In the genomic region with DNA sequence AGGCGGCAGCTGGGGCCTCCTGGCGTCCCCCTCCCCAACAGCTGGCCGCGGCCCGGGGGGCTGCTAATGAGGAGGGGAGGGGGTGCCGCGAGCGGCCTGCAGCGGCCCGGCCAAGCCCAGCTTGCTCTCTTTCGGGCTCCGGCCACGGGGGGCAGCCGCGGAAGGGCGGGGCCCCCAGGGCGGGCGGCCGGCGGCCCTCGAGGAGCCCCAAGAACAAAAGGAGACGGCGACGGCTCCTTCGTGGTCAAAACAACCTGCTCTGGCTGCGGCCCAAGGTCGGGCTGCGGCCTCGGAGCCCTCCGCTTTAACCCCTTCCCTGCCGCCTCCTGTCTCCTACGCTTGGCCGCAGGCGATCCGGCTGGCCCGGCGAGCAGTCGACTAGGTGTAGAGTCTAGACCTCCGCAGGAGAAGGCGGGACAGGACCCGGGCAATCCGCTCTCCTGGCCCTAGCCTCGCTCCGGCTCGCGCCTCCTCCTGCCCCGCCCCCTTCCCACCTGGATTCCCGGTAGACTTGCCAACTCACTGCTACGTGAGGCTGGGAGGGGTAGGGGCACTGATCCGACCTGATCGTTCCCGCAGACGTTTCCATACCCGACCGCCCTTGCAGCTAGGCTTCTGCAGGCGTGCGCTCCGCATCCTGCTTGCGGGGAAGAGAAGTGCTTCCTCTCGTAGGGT, we compare ENCODE assay signal across 8 mouse cellular contexts. TPM values are rescaled to one million over a fixed set of nuclear protein-coding genes. Genes with fewer than 3 reads are reported as not detected.
DNase-seq lines count a peak whose midpoint lies in the region; ATAC-seq and TF ChIP-seq lines count a peak whose summit lies in the region.

No protein-coding gene starts in this region.

- peaks cover 36% of the 10 kb centered on the region for H3K4me1 ChIP-seq in embryonic facial prominence, embryonic 15.5 days
- peaks cover 25% of the 10 kb centered on the region for H3K4me1 ChIP-seq in heart, postnatal 0 days (ENCODE audit: control insufficient read depth, insufficient read depth)
- H3K4me1 ChIP-seq in liver, embryonic 15.5 days (replicated peaks) = peaks cover 24% of the 10 kb centered on the region
- peaks cover 20% of the 10 kb centered on the region; the same call in 1 of the 2 replicates for H3K4me1 ChIP-seq in neural tube, embryonic 14.5 days (ENCODE audit: control insufficient read depth, insufficient read depth, low read length)

- peaks cover 76% of the 10 kb centered on the region for H3K27me3 ChIP-seq in embryonic facial prominence, embryonic 15.5 days
- H3K27me3 ChIP-seq in heart, postnatal 0 days (ENCODE audit: control insufficient read depth, insufficient read depth, low read length) = peaks cover 53% of the 10 kb centered on the region
- H3K27me3 ChIP-seq in liver, embryonic 15.5 days = peaks cover 77% of the 10 kb centered on the region
- H3K27me3 ChIP-seq in neural tube, embryonic 14.5 days (ENCODE audit: control insufficient read depth, insufficient read depth, low read length) = peaks cover 31% of the 10 kb centered on the region

- peak overlapping the region; percentile 52 for H3K27ac ChIP-seq in embryonic facial prominence, embryonic 15.5 days (replicated peaks)
- H3K27ac ChIP-seq in heart, postnatal 0 days (ENCODE audit: low read depth) = peak overlapping the region; percentile 56
- no peak overlapping the region for H3K27ac ChIP-seq in liver, embryonic 15.5 days (replicated peaks)
- peak overlapping the region; percentile 75 for H3K27ac ChIP-seq in neural tube, embryonic 14.5 days (ENCODE audit: low read depth, low read length)

- peak; percentile 60 for DNase-seq in 3134 (ENCODE audit: extremely low read depth, insufficient read length, low spot score)
- peak; percentile 57 for DNase-seq in adrenal gland, postnatal 25 days
- DNase-seq in heart, postnatal 0 days (ENCODE audit: low spot score) = no peak
- peak; percentile 94 to 97 for DNase-seq in kidney, postnatal 25 days
- peak; percentile 30 to 34 for DNase-seq in urinary bladder, postnatal 36 days (ENCODE audit: low spot score in 2 of 2)

- ATAC-seq in embryonic facial prominence, embryonic 15.5 days (ENCODE audit: insufficient number of reproducible peaks, low FRiP score, low TSS enrichment, low read depth) = peak; percentile 52
- peak; percentile 13; the same call in 1 of the 2 replicates for ATAC-seq in heart, postnatal 0 days (ENCODE audit: insufficient read depth, low read depth)
- ATAC-seq in liver, embryonic 15.5 days (ENCODE audit: insufficient read depth) = peak; percentile 29; the same call in 1 of the 2 replicates
- peak; percentile 72 for ATAC-seq in neural tube, embryonic 14.5 days (ENCODE audit: low read depth)

- H3K9me3 ChIP-seq in embryonic facial prominence, embryonic 15.5 days (replicated peaks) = no peaks in the 10 kb centered on the region
- no peaks in the 10 kb centered on the region for H3K9me3 ChIP-seq in heart, postnatal 0 days (replicated peaks; ENCODE audit: control insufficient read depth, low read length)
- no peaks in the 10 kb centered on the region for H3K9me3 ChIP-seq in liver, embryonic 15.5 days (replicated peaks)
- no peaks in the 10 kb centered on the region for H3K9me3 ChIP-seq in neural tube, embryonic 14.5 days (ENCODE audit: control insufficient read depth, low read length)

- TF ChIP-seq CTCF in heart, postnatal 0 days (IDR thresholded peaks at IDR 0.05; ENCODE audit: low read depth) = no peak

- WGBS in embryonic facial prominence, embryonic 15.5 days = 0% methylated on average over 60 of the region's 60 CpGs
- WGBS in heart, postnatal 0 days = under 1% methylated on average over 49 of the region's 60 CpGs
- 1% methylated on average over 60 of the region's 60 CpGs for WGBS in liver, embryonic 15.5 days (ENCODE audit: insufficient replicate concordance)
- WGBS in neural tube, embryonic 14.5 days = 1% methylated on average over 52 of the region's 60 CpGs

- no peaks in the 10 kb centered on the region for H3K36me3 ChIP-seq in embryonic facial prominence, embryonic 15.5 days
- H3K36me3 ChIP-seq in heart, postnatal 0 days (replicated peaks; ENCODE audit: control insufficient read depth, insufficient read depth, low read length) = no peaks in the 10 kb centered on the region
- H3K36me3 ChIP-seq in liver, embryonic 15.5 days (replicated peaks) = no peaks in the 10 kb centered on the region
- H3K36me3 ChIP-seq in neural tube, embryonic 14.5 days (ENCODE audit: control insufficient read depth, insufficient read depth, low read length) = no peaks in the 10 kb centered on the region

- H3K4me3 ChIP-seq in embryonic facial prominence, embryonic 15.5 days (replicated peaks) = peak overlapping the region; percentile 55
- H3K4me3 ChIP-seq in heart, postnatal 0 days (ENCODE audit: low read depth, low read length) = peak overlapping the region; percentile 56
- peak overlapping the region; percentile 53 for H3K4me3 ChIP-seq in liver, embryonic 15.5 days (replicated peaks)
- peak overlapping the region; percentile 73 for H3K4me3 ChIP-seq in neural tube, embryonic 14.5 days (ENCODE audit: low read depth, low read length)

- peak overlapping the region; percentile 44 for H3K9ac ChIP-seq in embryonic facial prominence, embryonic 15.5 days
- H3K9ac ChIP-seq in heart, postnatal 0 days (replicated peaks; ENCODE audit: low read depth, low read length) = peak overlapping the region; percentile 79
- no peak overlapping the region for H3K9ac ChIP-seq in liver, embryonic 15.5 days
- peak overlapping the region; percentile 80 for H3K9ac ChIP-seq in neural tube, embryonic 14.5 days (replicated peaks; ENCODE audit: low read depth, low read length)

- H3K4me2 ChIP-seq in embryonic facial prominence, embryonic 15.5 days (replicated peaks) = peak overlapping the region; percentile 99
- peak overlapping the region; percentile 81 for H3K4me2 ChIP-seq in heart, postnatal 0 days (ENCODE audit: low read depth, low read length)
- H3K4me2 ChIP-seq in liver, embryonic 15.5 days = peak overlapping the region; percentile 69
- peak overlapping the region; percentile 91 for H3K4me2 ChIP-seq in neural tube, embryonic 14.5 days (ENCODE audit: low read depth, low read length)

- TF ChIP-seq EP300 in heart, postnatal 0 days (IDR thresholded peaks at IDR 0.05; ENCODE audit: low read depth) = no peak

RNA-seq across cellular contexts. Expression of a gene that starts 2.1 kb away (rescaled TPM):
- 48.1 and 48.6 TPM in 2 replicates for total RNA-seq in adrenal gland, postnatal 25 days (2021)
- 5.2 and 5.7 TPM in 2 replicates for polyA plus RNA-seq in embryonic facial prominence, embryonic 15.5 days (2015; fragmentation: Nextera tagmentation; extraction: Ambion mirVana)
- 32.2 and 33.7 TPM in 2 replicates for total RNA-seq in heart, postnatal 0 days (2014; rRNA removed; ENCODE audit: low replicate concordance)
- 3.3 and 3.5 TPM in 2 replicates for polyA plus RNA-seq in heart, postnatal 0 days (2015; fragmentation: Nextera tagmentation; extraction: Ambion mirVana)
- 0.51 and 0.67 TPM in 2 replicates for polyA plus RNA-seq in liver, embryonic 15.5 days (2015; fragmentation: Nextera tagmentation; extraction: Ambion mirVana)
- 4.5 and 5.0 TPM in 2 replicates for polyA plus RNA-seq in neural tube, embryonic 14.5 days (2014; fragmentation: Nextera tagmentation; extraction: Ambion mirVana)

RNA-seq across cellular contexts. Expression of a gene that starts 41.7 kb away (rescaled TPM):
- total RNA-seq in adrenal gland, postnatal 25 days (2021) = 15.7 and 22.4 TPM in 2 replicates
- 3.1 and 4.6 TPM in 2 replicates for polyA plus RNA-seq in embryonic facial prominence, embryonic 15.5 days (2015; fragmentation: Nextera tagmentation; extraction: Ambion mirVana)
- 0.50 and 2.1 TPM in 2 replicates for total RNA-seq in heart, postnatal 0 days (2014; rRNA removed; ENCODE audit: low replicate concordance)
- 0.82 and 1.0 TPM in 2 replicates for polyA plus RNA-seq in heart, postnatal 0 days (2015; fragmentation: Nextera tagmentation; extraction: Ambion mirVana)
- polyA plus RNA-seq in liver, embryonic 15.5 days (2015; fragmentation: Nextera tagmentation; extraction: Ambion mirVana) = 0.97 and 1.4 TPM in 2 replicates
- polyA plus RNA-seq in neural tube, embryonic 14.5 days (2014; fragmentation: Nextera tagmentation; extraction: Ambion mirVana) = 4.3 and 5.0 TPM in 2 replicates

Comparison
In these comparisons a context has a peak if more than half of its experiments do, and no peak if none do; other contexts are left out.
1. ATAC-seq: peak in every context shown above with its lines; median percentile 72 in neural tube, embryonic 14.5 days; 52 in embryonic facial prominence, embryonic 15.5 days; 29 in liver, embryonic 15.5 days; 13 in heart, postnatal 0 days.